Mouse (Mus musculus): ENCODE data around the gene Rbfox3. TPM values are rescaled to one million over a fixed set of nuclear protein-coding genes. Genes with fewer than 3 reads are reported as not detected.

Gene Rbfox3
- polyA plus RNA-seq, 1 experiment from 2014 or later = 69.3 TPM

DNA sequence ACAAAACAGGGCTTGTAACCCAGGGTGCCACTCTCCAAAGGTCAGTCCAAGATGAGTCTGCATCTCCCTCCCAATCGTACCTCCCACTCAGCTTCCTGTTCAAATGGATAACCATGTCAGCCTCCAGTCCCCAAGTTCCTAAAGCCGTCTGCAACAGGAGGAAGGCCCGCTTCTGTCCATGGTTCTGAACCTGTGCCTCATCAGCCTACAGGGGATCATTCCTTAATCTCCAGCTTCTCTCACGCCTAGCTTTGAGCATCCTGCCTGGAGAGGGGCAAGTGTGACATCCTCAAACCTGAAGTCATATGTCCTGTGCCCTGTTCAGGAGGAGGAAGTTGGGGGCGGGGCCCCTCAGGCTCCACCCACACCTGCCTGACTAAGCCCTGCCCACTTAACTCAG is 15.7 kb upstream of the Rbfox3 start:
- DNase-seq (ENCODE audit: low spot score) (no peak), ATAC-seq (ENCODE audit: low FRiP score) (no peak)
- H3K27me3 ChIP-seq (ENCODE audit: control insufficient read depth, insufficient read depth, low read length) = no peaks in the 10 kb centered on the region
- H3K27ac ChIP-seq = no peak overlapping the region
- WGBS = 13% methylated on average over 5 of the region's 5 CpGs
- no peak overlapping the region for H3K9ac ChIP-seq
- H3K9me3 ChIP-seq (ENCODE audit: control insufficient read depth, low read length) = peaks cover 8% of the 10 kb centered on the region; the same call in 1 of the 2 replicates
- H3K4me3 ChIP-seq (replicated peaks; ENCODE audit: low read length) = no peak overlapping the region
- H3K36me3 ChIP-seq (replicated peaks; ENCODE audit: control insufficient read depth, insufficient read depth) = no peaks in the 10 kb centered on the region
- no peaks in the 10 kb centered on the region for H3K4me1 ChIP-seq (replicated peaks; ENCODE audit: control insufficient read depth, insufficient read depth, low read length)
- H3K4me2 ChIP-seq (replicated peaks) = no peak overlapping the region

DNA sequence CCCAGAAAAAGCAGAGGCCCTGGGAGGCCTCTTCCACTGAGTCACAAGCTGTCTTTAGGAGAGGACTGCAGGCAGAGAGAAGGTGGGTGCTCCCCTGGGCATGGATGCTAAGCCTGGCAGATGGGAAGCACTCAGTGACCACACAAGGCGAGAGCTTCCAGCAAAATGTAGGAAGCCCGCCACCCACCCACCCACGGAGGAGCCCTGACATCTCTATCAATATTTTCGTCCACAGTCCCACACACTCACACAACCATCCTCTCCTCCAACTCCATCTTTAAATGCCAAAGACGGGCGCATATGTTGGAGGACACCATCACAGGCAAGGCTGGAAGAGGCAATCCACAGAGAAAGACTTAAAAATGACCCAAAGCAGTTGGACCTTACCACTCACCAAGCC is 10.5 kb upstream of the Rbfox3 start:
- 87% methylated on average over 6 of the region's 6 CpGs for WGBS

DNA sequence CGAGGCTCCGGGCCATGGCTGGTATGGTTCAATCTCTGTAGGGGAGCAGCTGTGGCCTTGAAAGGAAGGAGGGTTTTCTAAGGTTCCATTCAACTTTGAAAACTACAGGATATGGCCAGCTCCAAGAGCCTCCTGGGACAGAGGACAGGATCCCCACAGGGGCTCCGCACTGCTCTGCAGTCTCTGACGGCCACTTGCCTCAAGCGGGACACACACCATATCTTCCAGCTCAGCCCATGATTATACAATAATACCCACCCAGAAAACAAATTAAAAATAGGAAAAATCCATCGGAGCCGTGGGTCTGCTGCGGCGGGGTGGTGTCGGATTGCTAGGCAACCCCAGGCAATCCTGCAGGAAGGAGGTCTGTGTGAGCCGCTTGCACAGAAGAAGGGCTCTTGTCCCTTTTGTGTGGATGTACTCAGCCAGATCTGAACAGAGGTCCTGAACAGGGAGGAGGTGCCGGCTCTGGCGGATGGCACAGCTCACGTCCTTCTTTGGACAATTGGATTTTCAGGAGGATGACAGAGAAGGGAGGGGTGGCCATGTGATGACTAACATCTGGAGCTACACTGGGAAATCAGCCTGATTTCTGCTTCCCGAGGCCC is 5.1 kb upstream of the Rbfox3 start:
- H3K4me1 ChIP-seq (replicated peaks; ENCODE audit: control insufficient read depth, insufficient read depth, low read length) = peaks cover 21% of the 10 kb centered on the region
- H3K27ac ChIP-seq = peak overlapping the region; percentile 83
- H3K9me3 ChIP-seq (ENCODE audit: control insufficient read depth, low read length) = no peaks in the 10 kb centered on the region
- H3K36me3 ChIP-seq (replicated peaks; ENCODE audit: control insufficient read depth, insufficient read depth) = no peaks in the 10 kb centered on the region
- peak; percentile 44 for DNase-seq (ENCODE audit: low spot score)
- H3K4me3 ChIP-seq (replicated peaks; ENCODE audit: low read length) = no peak overlapping the region
- ATAC-seq (ENCODE audit: low FRiP score) = 0 out of 2 replicates have a peak, but pooled peaks have one; percentile 41
- 10% methylated on average over 15 of the region's 15 CpGs for WGBS
- peak overlapping the region; percentile 21 for H3K4me2 ChIP-seq (replicated peaks)
- peak overlapping the region; percentile 36 for H3K9ac ChIP-seq
- H3K27me3 ChIP-seq (ENCODE audit: control insufficient read depth, insufficient read depth, low read length) = no peaks in the 10 kb centered on the region

More for the DNA sequence above, 10.5 kb upstream of the Rbfox3 start:
- H3K4me1 ChIP-seq (replicated peaks; ENCODE audit: control insufficient read depth, insufficient read depth, low read length) = peaks cover 11% of the 10 kb centered on the region
- no peaks in the 10 kb centered on the region for H3K9me3 ChIP-seq (ENCODE audit: control insufficient read depth, low read length)
- H3K27me3 ChIP-seq (ENCODE audit: control insufficient read depth, insufficient read depth, low read length) = no peaks in the 10 kb centered on the region
- H3K4me2 ChIP-seq (replicated peaks) = no peak overlapping the region
- no peak overlapping the region for H3K27ac ChIP-seq
- no peak overlapping the region for H3K4me3 ChIP-seq (replicated peaks; ENCODE audit: low read length)
- no peak overlapping the region for H3K9ac ChIP-seq
- H3K36me3 ChIP-seq (replicated peaks; ENCODE audit: control insufficient read depth, insufficient read depth) = no peaks in the 10 kb centered on the region
- DNase-seq (ENCODE audit: low spot score) (no peak), ATAC-seq (ENCODE audit: low FRiP score) (no peak)

DNA sequence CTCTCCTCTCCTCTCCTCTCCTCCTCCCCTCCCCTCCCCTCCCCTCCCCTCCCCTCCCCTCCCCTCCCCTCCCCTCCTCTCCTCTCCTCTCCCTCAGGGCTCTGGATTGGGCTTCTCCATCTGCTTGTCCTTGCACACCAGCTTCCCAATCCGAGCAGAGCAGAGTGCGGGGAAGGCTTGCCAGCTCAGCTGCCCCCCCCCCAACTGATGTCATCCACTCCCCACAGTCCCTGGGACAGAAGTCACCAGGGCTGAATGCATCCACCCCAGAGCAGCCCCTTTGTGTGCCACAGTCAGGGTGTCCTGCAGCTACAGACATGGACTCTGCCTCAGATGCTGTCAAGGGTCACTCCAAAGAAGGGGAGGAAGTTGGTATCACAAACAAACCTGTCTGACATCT is 4.5 kb upstream of the Rbfox3 start:
- Histone ChIP-seq H3K27ac (peak overlapping the region; percentile 83), H3K4me3 (replicated peaks; ENCODE audit: low read length) (no peak overlapping the region), H3K27me3 (ENCODE audit: control insufficient read depth, insufficient read depth, low read length) (no peaks in the 10 kb centered on the region), H3K4me1 (replicated peaks; ENCODE audit: control insufficient read depth, insufficient read depth, low read length) (peaks cover 24% of the 10 kb centered on the region), H3K36me3 (replicated peaks; ENCODE audit: control insufficient read depth, insufficient read depth) (no peaks in the 10 kb centered on the region), H3K4me2 (replicated peaks) (no peak overlapping the region), H3K9me3 (ENCODE audit: control insufficient read depth, low read length) (no peaks in the 10 kb centered on the region), H3K9ac (no peak overlapping the region)
- WGBS = 16% methylated on average over 2 of the region's 2 CpGs
- DNase-seq (ENCODE audit: low spot score) = no peak
- ATAC-seq (ENCODE audit: low FRiP score) = 0 out of 2 replicates have a peak, but pooled peaks have one; percentile 38

DNA sequence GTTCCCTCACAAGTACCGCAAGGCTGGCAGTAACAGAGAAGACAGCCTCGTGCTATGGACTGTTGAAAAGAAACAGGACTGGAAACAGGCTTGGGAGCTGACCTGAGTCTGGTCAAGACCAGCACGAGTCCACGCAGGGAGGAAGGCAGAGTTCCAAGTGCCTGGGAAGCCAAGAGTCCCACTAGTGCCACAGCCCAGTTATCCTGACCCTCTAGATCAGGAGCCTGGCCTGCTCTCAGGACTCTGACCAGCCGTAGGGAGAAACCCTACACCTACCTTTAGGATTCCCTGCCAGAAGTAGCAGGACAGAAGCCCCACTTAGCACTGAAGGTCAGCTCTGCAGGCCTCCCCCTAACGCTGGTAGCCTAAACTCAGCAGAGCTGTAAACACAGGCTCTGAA is 1.3 kb upstream of the Rbfox3 start:
- H3K9me3 ChIP-seq (ENCODE audit: control insufficient read depth, low read length) = no peaks in the 10 kb centered on the region
- 67% methylated on average over 6 of the region's 6 CpGs for WGBS
- DNase-seq (ENCODE audit: low spot score) = no peak
- no peaks in the 10 kb centered on the region for H3K36me3 ChIP-seq (replicated peaks; ENCODE audit: control insufficient read depth, insufficient read depth)
- H3K27ac ChIP-seq = no peak overlapping the region
- H3K4me1 ChIP-seq (replicated peaks; ENCODE audit: control insufficient read depth, insufficient read depth, low read length) = peaks cover 26% of the 10 kb centered on the region
- H3K4me2 ChIP-seq (replicated peaks) = no peak overlapping the region
- H3K4me3 ChIP-seq (replicated peaks; ENCODE audit: low read length) = no peak overlapping the region
- no peak for ATAC-seq (ENCODE audit: low FRiP score)
- H3K27me3 ChIP-seq (ENCODE audit: control insufficient read depth, insufficient read depth, low read length) = no peaks in the 10 kb centered on the region
- H3K9ac ChIP-seq = no peak overlapping the region

DNA sequence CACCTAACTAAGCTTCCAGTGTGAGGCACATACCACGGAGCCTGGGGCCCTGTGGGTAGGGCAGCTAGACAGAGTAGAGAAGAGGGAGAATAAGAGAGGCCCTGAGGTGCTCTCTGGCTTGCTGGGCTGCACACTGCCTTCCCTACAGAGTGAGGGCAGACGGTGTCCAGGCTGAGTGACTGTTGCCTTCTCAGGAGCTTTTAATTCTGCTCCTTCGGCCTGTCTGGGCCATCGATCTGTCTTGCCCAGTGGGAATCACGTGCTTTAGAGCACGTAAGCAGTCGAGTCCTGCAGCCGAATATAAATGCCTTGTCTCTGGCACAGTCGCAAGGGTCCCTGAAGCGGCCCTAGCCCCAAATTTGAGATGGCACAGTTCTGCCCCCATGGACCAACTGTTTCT is 641 bp downstream of the Rbfox3 start:
- Histone ChIP-seq H3K4me1 (replicated peaks; ENCODE audit: control insufficient read depth, insufficient read depth, low read length) (peaks cover 28% of the 10 kb centered on the region), H3K4me2 (replicated peaks) (no peak overlapping the region), H3K9me3 (ENCODE audit: control insufficient read depth, low read length) (no peaks in the 10 kb centered on the region), H3K27me3 (ENCODE audit: control insufficient read depth, insufficient read depth, low read length) (no peaks in the 10 kb centered on the region), H3K9ac (peak overlapping the region; percentile 19; the same call in 1 of the 2 replicates), H3K27ac (peak overlapping the region; percentile 98), H3K4me3 (replicated peaks; ENCODE audit: low read length) (no peak overlapping the region), H3K36me3 (replicated peaks; ENCODE audit: control insufficient read depth, insufficient read depth) (no peaks in the 10 kb centered on the region)
- WGBS = 47% methylated on average over 10 of the region's 10 CpGs
- DNase-seq (ENCODE audit: low spot score) (no peak), ATAC-seq (ENCODE audit: low FRiP score) (no peak)

DNA sequence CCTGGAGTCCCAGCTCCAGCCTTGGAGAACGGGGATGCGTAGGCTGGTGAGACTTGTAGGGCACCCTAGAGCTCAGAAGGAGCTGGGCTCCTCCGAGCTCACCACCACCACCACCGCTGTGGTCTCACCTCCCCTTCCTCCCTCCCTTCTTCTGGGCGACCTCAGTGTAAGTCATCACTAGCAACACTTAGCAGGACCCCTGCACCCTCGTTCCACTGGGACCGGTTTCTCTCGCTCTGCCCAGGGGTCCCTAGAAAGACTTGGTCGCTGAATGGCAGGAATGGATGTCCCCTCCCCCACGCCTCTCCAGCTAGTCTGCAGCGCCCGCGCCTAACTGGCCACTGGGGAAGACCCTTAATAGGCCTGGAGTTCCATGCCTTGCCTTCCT is 1.6 kb downstream of the Rbfox3 start:
- Histone ChIP-seq H3K4me1 (replicated peaks; ENCODE audit: control insufficient read depth, insufficient read depth, low read length) (peaks cover 38% of the 10 kb centered on the region), H3K9ac (peak overlapping the region; percentile 97), H3K27ac (peak overlapping the region; percentile 98), H3K4me3 (replicated peaks; ENCODE audit: low read length) (peak overlapping the region; percentile 88), H3K36me3 (replicated peaks; ENCODE audit: control insufficient read depth, insufficient read depth) (no peaks in the 10 kb centered on the region), H3K4me2 (replicated peaks) (peak overlapping the region; percentile 65), H3K9me3 (ENCODE audit: control insufficient read depth, low read length) (no peaks in the 10 kb centered on the region), H3K27me3 (ENCODE audit: control insufficient read depth, insufficient read depth, low read length) (no peaks in the 10 kb centered on the region)
- DNase-seq (ENCODE audit: low spot score) (peak; percentile 58), ATAC-seq (ENCODE audit: low FRiP score) (peak; percentile 15)
- under 1% methylated on average over 13 of the region's 13 CpGs for WGBS

DNA sequence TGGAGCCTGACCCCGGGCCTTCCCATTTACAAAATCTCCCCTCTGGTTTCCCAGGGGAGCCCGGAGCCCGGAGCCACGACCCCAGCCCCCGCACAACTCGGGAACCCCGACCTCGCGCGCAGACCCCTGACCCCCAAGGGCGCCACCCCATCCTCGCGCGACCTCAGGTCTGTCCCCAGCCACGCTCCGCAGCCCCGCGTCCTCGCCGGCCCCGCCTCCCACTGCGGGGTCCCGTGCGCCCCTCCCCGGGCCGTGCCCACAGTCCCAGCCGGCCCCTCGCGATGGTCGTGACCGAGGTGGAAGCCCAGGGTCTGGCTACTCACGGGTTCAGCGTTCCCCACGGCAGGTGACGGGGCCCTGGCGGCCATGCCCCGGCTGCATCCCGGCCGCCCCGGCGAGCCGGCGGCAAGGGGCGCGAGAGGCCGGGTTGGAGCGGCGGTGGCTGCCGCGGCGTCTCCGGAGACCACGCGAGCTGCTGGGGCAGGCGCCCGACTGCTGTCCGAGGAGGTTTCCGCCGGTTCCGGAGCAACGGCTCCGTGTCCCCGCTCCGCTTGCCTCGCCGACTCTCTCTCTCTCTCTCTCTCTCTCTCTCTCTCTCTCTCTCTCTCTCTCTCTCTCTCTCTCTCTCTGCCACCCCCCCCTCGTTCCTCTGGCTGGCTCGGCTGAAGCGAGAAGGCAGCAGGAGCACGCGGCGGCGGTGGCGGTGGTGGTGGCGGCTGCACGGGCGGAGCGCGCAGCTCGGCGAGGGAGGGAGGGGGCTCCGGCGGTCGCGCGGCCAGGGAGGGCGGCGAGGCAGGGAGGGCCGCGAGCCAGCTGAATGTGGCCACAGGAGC is 2.2 kb downstream of the Rbfox3 start:
- Histone ChIP-seq H3K27me3 (ENCODE audit: control insufficient read depth, insufficient read depth, low read length) (no peaks in the 10 kb centered on the region), H3K9ac (peak overlapping the region; percentile 97), H3K4me1 (replicated peaks; ENCODE audit: control insufficient read depth, insufficient read depth, low read length) (peaks cover 40% of the 10 kb centered on the region), H3K4me2 (replicated peaks) (peak overlapping the region; percentile 65), H3K36me3 (replicated peaks; ENCODE audit: control insufficient read depth, insufficient read depth) (no peaks in the 10 kb centered on the region), H3K4me3 (replicated peaks; ENCODE audit: low read length) (peak overlapping the region; percentile 88), H3K9me3 (ENCODE audit: control insufficient read depth, low read length) (no peaks in the 10 kb centered on the region), H3K27ac (peak overlapping the region; percentile 98)
- DNase-seq (ENCODE audit: low spot score) = peak; percentile 67
- under 1% methylated on average over 69 of the region's 90 CpGs for WGBS
- ATAC-seq (ENCODE audit: low FRiP score) = peak; percentile 62

DNA sequence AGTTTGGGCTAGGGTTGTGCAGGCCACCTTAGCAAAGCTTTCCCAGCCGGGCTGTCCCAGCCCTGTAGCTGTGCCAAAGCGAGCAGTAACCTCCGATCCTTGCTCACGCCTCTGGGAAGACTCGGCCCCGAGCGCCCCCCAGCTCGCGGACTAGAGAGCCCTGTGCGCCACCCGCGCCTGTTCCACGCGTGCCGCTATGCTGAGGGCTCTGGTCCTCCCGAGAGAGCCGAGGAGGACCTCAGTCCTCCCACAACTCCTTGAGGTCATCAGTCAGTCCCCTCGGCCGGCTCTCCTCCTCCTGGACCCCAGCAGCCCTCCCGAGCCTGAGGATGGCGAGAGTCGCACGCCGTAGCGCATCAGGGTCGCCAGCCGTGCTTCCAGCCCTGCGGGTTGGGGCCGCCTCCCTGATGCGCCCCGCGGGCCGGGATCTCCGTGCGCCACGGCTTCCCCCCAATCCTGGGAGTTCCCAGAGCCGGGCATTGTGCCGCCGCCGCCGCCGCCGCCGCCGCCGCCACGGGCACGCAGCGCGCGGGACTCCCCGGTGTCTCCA is 2.9 kb downstream of the Rbfox3 start:
- Histone ChIP-seq H3K36me3 (replicated peaks; ENCODE audit: control insufficient read depth, insufficient read depth) (no peaks in the 10 kb centered on the region), H3K4me3 (replicated peaks; ENCODE audit: low read length) (peak overlapping the region; percentile 88), H3K9me3 (ENCODE audit: control insufficient read depth, low read length) (no peaks in the 10 kb centered on the region), H3K4me1 (replicated peaks; ENCODE audit: control insufficient read depth, insufficient read depth, low read length) (peaks cover 40% of the 10 kb centered on the region), H3K9ac (peak overlapping the region; percentile 97), H3K4me2 (replicated peaks) (peak overlapping the region; percentile 65), H3K27me3 (ENCODE audit: control insufficient read depth, insufficient read depth, low read length) (no peaks in the 10 kb centered on the region), H3K27ac (peak overlapping the region; percentile 98)
- DNase-seq (ENCODE audit: low spot score) (peak; percentile 45), ATAC-seq (ENCODE audit: low FRiP score) (no peak)
- under 1% methylated on average over 44 of the region's 52 CpGs for WGBS

Measured in hindbrain, embryonic 14.5 days (tissue).